Mouse (Mus musculus) liver, embryonic 16.5 days (tissue): ENCODE results near the gene Tgfb1. TPM values are rescaled to one million over a fixed set of nuclear protein-coding genes. Genes with fewer than 3 reads are reported as not detected.
A peak's percentile ranks its signal among the peaks of the same experiment; 100 is the strongest.

Experiments
- ATAC-seq: fragments of 200-750 bp; cut with Nextera tagmentation; 2 replicates; pipeline ENCODE4 v1.8.0; 2017; ENCODE audit warnings: low read depth, mild to moderate bottlenecking, moderate number of reproducible peaks, moderate library complexity
- H3K27ac ChIP-seq: fragments of 300-500 bp; sonication (generic); 2 replicates; pipeline ENCODE4 v1.5.1; 2014; ENCODE audit warnings: mild to moderate bottlenecking, low read length
- H3K27me3 ChIP-seq: fragments of 300-500 bp; sonication (generic); 2 replicates; pipeline ENCODE4 v1.6.1; 2014; ENCODE audit warnings: low read depth, low read length, mixed read lengths; ENCODE audit not compliant: control insufficient read depth, insufficient read depth
- H3K36me3 ChIP-seq: fragments of 300-500 bp; sonication (generic); 2 replicates; pipeline ENCODE4 v1.6.1; 2014; ENCODE audit warnings: mild to moderate bottlenecking; ENCODE audit not compliant: control insufficient read depth, insufficient read depth
- H3K4me1 ChIP-seq: fragments of 300-500 bp; sonication (generic); 2 replicates; pipeline ENCODE4 v1.6.1; 2014; ENCODE audit warnings: low read depth, low read length, mixed read lengths; ENCODE audit not compliant: control insufficient read depth
- H3K4me2 ChIP-seq: fragments of 300-500 bp; sonication (generic); 2 replicates; pipeline ENCODE4 v1.6.1; 2014; ENCODE audit warnings: low read depth, low read length, mixed read lengths
- H3K4me3 ChIP-seq: fragments of 300-500 bp; sonication (generic); 2 replicates; pipeline ENCODE4 v1.5.1; 2014; ENCODE audit warnings: low read depth, mild to moderate bottlenecking, low read length
- H3K9ac ChIP-seq: fragments of 300-500 bp; sonication (generic); 2 replicates; pipeline ENCODE4 v1.6.1; 2014; ENCODE audit warnings: low read depth, low read length
- H3K9me3 ChIP-seq: fragments of 300-500 bp; sonication (generic); replicated peaks from 2 replicates; pipeline ENCODE4 v1.6.1; 2016; ENCODE audit warnings: low read length; ENCODE audit not compliant: control insufficient read depth
- WGBS: fragments of 180-500 bp; shearing (Covaris S2); extraction: QIAGEN DNeasy Blood & Tissue Kit; methylation state at CpG from one replicate; pipeline ENCODE4 v1.1.7; 2014; ENCODE audit not compliant: insufficient replicate concordance; 5-methylcytosine and 5-hydroxymethylcytosine counted together
- polyA plus RNA-seq: library from polyadenylated mRNA; unstranded; fragments of >200 nt; fragmentation: Nextera tagmentation; extraction: Ambion mirVana; gene quantifications from 2 replicates; pipeline ENCODE4 v1.2.1, GENCODE M21; 2015

The Tgfb1 gene
- polyA plus RNA-seq, 1 experiment from 2014 or later, result 4.1 TPM

- Histone ChIP-seq H3K36me3 (no peaks in the 10 kb centered on the region), H3K4me1 (peaks cover 47% of the 10 kb centered on the region), H3K9ac (peak within 1 kb of the TSS; percentile 81), H3K4me2 (peak within 1 kb of the TSS; percentile 86), H3K9me3 (no peaks in the 10 kb centered on the region), H3K27me3 (peaks cover 2% of the 10 kb centered on the region; the same call in 1 of the 2 replicates), H3K27ac (peak within 1 kb of the TSS; percentile 97), H3K4me3 (peak within 1 kb of the TSS; percentile 85)
- peak; percentile 96 for ATAC-seq
- under 1% methylated on average over 46 of the region's 46 CpGs for WGBS
These were observed 6.1 kb upstream of the Tgfb1 start, which contains the start of gene B9d2 for GRCm38 (mm10) chr7:25680514-25681258. TSS of gene B9d2 (plus strand) at chr7:25680780.

- no peaks in the 10 kb centered on the region for H3K27me3 ChIP-seq
- H3K27ac ChIP-seq, result peak overlapping the region; percentile 97
- peaks cover 56% of the 10 kb centered on the region for H3K4me1 ChIP-seq
- 13% methylated on average over 15 of the region's 15 CpGs for WGBS
- peak overlapping the region; percentile 86 for H3K4me2 ChIP-seq
- peak overlapping the region; percentile 85 for H3K4me3 ChIP-seq
- H3K9ac ChIP-seq, result peak overlapping the region; percentile 39
- H3K36me3 ChIP-seq, result no peaks in the 10 kb centered on the region
- no peak for ATAC-seq
- no peaks in the 10 kb centered on the region for H3K9me3 ChIP-seq
These were observed 5.2 kb upstream of the Tgfb1 start for GRCm38 (mm10) chr7:25681341-25682231.

- Histone ChIP-seq H3K4me2 (peak overlapping the region; percentile 39), H3K9me3 (no peaks in the 10 kb centered on the region), H3K36me3 (no peaks in the 10 kb centered on the region), H3K4me1 (peaks cover 66% of the 10 kb centered on the region), H3K4me3 (peak overlapping the region; percentile 9; the same call in 1 of the 2 replicates), H3K27ac (peak overlapping the region; percentile 65), H3K27me3 (no peaks in the 10 kb centered on the region), H3K9ac (peak overlapping the region; percentile 37)
- 14% methylated on average over 7 of the region's 7 CpGs for WGBS
- ATAC-seq, result no peak
These were observed 3.2 kb upstream of the Tgfb1 start for GRCm38 (mm10) chr7:25683474-25684180.

GRCm38 (mm10) chr7:25684659-25685058 lies 2.1 kb upstream of the Tgfb1 start:
- Histone ChIP-seq H3K27me3 (no peaks in the 10 kb centered on the region), H3K9ac (no peak overlapping the region), H3K4me1 (peaks cover 74% of the 10 kb centered on the region), H3K4me2 (no peak overlapping the region), H3K27ac (no peak overlapping the region; the same call in 1 of the 2 replicates), H3K4me3 (no peak overlapping the region), H3K9me3 (no peaks in the 10 kb centered on the region), H3K36me3 (no peaks in the 10 kb centered on the region)
- no peak for ATAC-seq
- WGBS, result 81% methylated on average over 6 of the region's 6 CpGs

- no peaks in the 10 kb centered on the region for H3K9me3 ChIP-seq
- H3K4me2 ChIP-seq, result peak overlapping the region; percentile 100
- H3K27ac ChIP-seq, result peak overlapping the region; percentile 96; the same call in 1 of the 2 replicates
- no peaks in the 10 kb centered on the region for H3K27me3 ChIP-seq
- peak overlapping the region; percentile 92 for H3K9ac ChIP-seq
- ATAC-seq, result no peak
- H3K4me1 ChIP-seq, result peaks cover 77% of the 10 kb centered on the region
- H3K36me3 ChIP-seq, result no peaks in the 10 kb centered on the region
- peak overlapping the region; percentile 89 for H3K4me3 ChIP-seq
- WGBS, result 46% methylated on average over 21 of the region's 21 CpGs
These were observed 804 bp upstream of the Tgfb1 start for GRCm38 (mm10) chr7:25685926-25686470.

- peaks cover 73% of the 10 kb centered on the region for H3K4me1 ChIP-seq
- peak overlapping the region; percentile 92 for H3K9ac ChIP-seq
- H3K9me3 ChIP-seq, result no peaks in the 10 kb centered on the region
- peak overlapping the region; percentile 89 for H3K4me3 ChIP-seq
- no peak for ATAC-seq
- H3K27ac ChIP-seq, result peak overlapping the region; percentile 96
- under 1% methylated on average over 47 of the region's 47 CpGs for WGBS
- peak overlapping the region; percentile 100 for H3K4me2 ChIP-seq
- peaks cover 4% of the 10 kb centered on the region; the same call in 1 of the 2 replicates for H3K36me3 ChIP-seq
- H3K27me3 ChIP-seq, result no peaks in the 10 kb centered on the region
These were observed 1.1 kb downstream of the Tgfb1 start for GRCm38 (mm10) chr7:25687811-25688401.

- Histone ChIP-seq H3K4me3 (peak overlapping the region; percentile 89), H3K4me2 (peak overlapping the region; percentile 100), H3K9ac (peak overlapping the region; percentile 92), H3K27ac (peak overlapping the region; percentile 96), H3K9me3 (no peaks in the 10 kb centered on the region), H3K36me3 (peaks cover 7% of the 10 kb centered on the region), H3K4me1 (peaks cover 62% of the 10 kb centered on the region), H3K27me3 (no peaks in the 10 kb centered on the region)
- peak; percentile 81 for ATAC-seq
- WGBS, result under 1% methylated on average over 52 of the region's 52 CpGs
These were observed 2.2 kb downstream of the Tgfb1 start for GRCm38 (mm10) chr7:25688810-25689586.
